16 mouse cellular contexts compared by ENCODE assay signal in genomic region chr5:123193436-123193835, GRCm38 (mm10). TPM values are rescaled to one million over a fixed set of nuclear protein-coding genes. Genes with fewer than 3 reads are reported as not detected.
A peak's percentile ranks its signal among the peaks of the same experiment; 100 is the strongest.
DNase-seq lines count a peak whose midpoint lies in the region; ATAC-seq lines count a peak whose summit lies in the region.
"Had no signal": no experiment of that assay in that cellular context is flagged by ENCODE, and none has a peak within 500 bp of the region (broad histone marks: within the 10 kb centered on the region; RNA-seq: fewer than 3 reads in every experiment).

No protein-coding gene starts in this region.

- 0 out of 2 replicates have a peak, but pooled peaks cover 3% of the 10 kb centered on the region for H3K27me3 ChIP-seq in liver, embryonic 12.5 days (replicated peaks)
- H3K27me3 ChIP-seq in forebrain, embryonic 12.5 days: no peaks in the 10 kb centered on the region
- H3K27me3 ChIP-seq: heart, embryonic 13.5 days had no signal

- no peaks in the 10 kb centered on the region for H3K9me3 ChIP-seq in liver, embryonic 12.5 days (replicated peaks)
- H3K9me3 ChIP-seq in forebrain, embryonic 12.5 days: no peaks in the 10 kb centered on the region

- DNase-seq in MEL-GATA-1-ER (ENCODE audit: extremely low read depth, low read depth): peak; percentile 57
- peak; percentile 83 for DNase-seq in c-Kit-positive CD71-positive TER-119-positive erythroid progenitor cells, embryonic 14.5 days (ENCODE audit: low spot score)
- peak; percentile 48 to 52 for DNase-seq in spleen, postnatal 14 days (ENCODE audit: low spot score in 2 of 2)
- DNase-seq in Muller cell, postnatal 12 days (ENCODE audit: inconsistent ontology term): no peak
- DNase-seq in lung, adult 18-20 months: no peak
- DNase-seq: adrenal gland, postnatal 10 days; cerebellum, postnatal 10 days; embryo, embryonic 11 days; gastrocnemius, postnatal 10 days; lung, embryonic 14.5 days; right cerebral cortex, postnatal 14 days had no signal

- H3K36me3 ChIP-seq in liver, embryonic 12.5 days: no peaks in the 10 kb centered on the region
- H3K36me3 ChIP-seq in forebrain, embryonic 12.5 days (replicated peaks): no peaks in the 10 kb centered on the region
- H3K36me3 ChIP-seq: heart, embryonic 13.5 days had no signal

- peak; percentile 94 for ATAC-seq in liver, embryonic 12.5 days
- ATAC-seq in forebrain, embryonic 12.5 days (ENCODE audit: low FRiP score): no peak
- ATAC-seq: inflammation-experienced regulatory T-cells, adult 6 months; midbrain, embryonic 16.5 days had no signal

- H3K4me1 ChIP-seq in liver, embryonic 12.5 days: peaks cover 55% of the 10 kb centered on the region
- no peaks in the 10 kb centered on the region for H3K4me1 ChIP-seq in forebrain, embryonic 12.5 days
- H3K4me1 ChIP-seq: heart, embryonic 13.5 days had no signal

- peak overlapping the region; percentile 57 for H3K9ac ChIP-seq in liver, embryonic 12.5 days
- H3K9ac ChIP-seq in forebrain, embryonic 12.5 days: no peak overlapping the region
- H3K9ac ChIP-seq: heart, embryonic 13.5 days; lung, embryonic 14.5 days had no signal

- no peak overlapping the region for H3K4me3 ChIP-seq in liver, embryonic 12.5 days
- no peak overlapping the region for H3K4me3 ChIP-seq in forebrain, embryonic 12.5 days (replicated peaks)
- H3K4me3 ChIP-seq: heart, embryonic 13.5 days had no signal

- peak overlapping the region; percentile 53 for H3K4me2 ChIP-seq in liver, embryonic 12.5 days
- no peak overlapping the region for H3K4me2 ChIP-seq in forebrain, embryonic 12.5 days
- H3K4me2 ChIP-seq: heart, embryonic 13.5 days; lung, embryonic 14.5 days had no signal

- peak overlapping the region; percentile 88 for H3K27ac ChIP-seq in liver, embryonic 12.5 days
- H3K27ac ChIP-seq in forebrain, embryonic 12.5 days: no peak overlapping the region
- H3K27ac ChIP-seq: heart, embryonic 13.5 days had no signal

- 28% methylated on average over 5 of the region's 5 CpGs for WGBS in liver, embryonic 12.5 days (ENCODE audit: insufficient replicate concordance)
- 85% methylated on average over 5 of the region's 5 CpGs for WGBS in forebrain, embryonic 12.5 days

RNA-seq across cellular contexts. Expression of gene Hpd, which starts 10.9 kb away (rescaled TPM):
- 5.9 and 6.1 TPM in 2 replicates for polyA plus RNA-seq in liver, embryonic 12.5 days (2016; fragmentation: Nextera tagmentation; extraction: Ambion mirVana)
- polyA plus RNA-seq in forebrain, embryonic 12.5 days (2016; fragmentation: Nextera tagmentation; extraction: Ambion mirVana): not detected in 2 replicates
- polyA plus RNA-seq: inflammation-experienced regulatory T-cells, adult 6 months; lung, embryonic 14.5 days; midbrain, embryonic 16.5 days had no signal

RNA-seq across cellular contexts. Expression of gene Psmd9, which starts 24.2 kb away (rescaled TPM):
- 77.4 and 77.8 TPM in 2 replicates for polyA plus RNA-seq in liver, embryonic 12.5 days (2016; fragmentation: Nextera tagmentation; extraction: Ambion mirVana)
- polyA plus RNA-seq in forebrain, embryonic 12.5 days (2016; fragmentation: Nextera tagmentation; extraction: Ambion mirVana): 66.5 and 71.6 TPM in 2 replicates

RNA-seq across cellular contexts. Expression of gene Setd1b, which starts 51.4 kb away (rescaled TPM):
- 6.0 and 6.1 TPM in 2 replicates for polyA plus RNA-seq in liver, embryonic 12.5 days (2016; fragmentation: Nextera tagmentation; extraction: Ambion mirVana)
- polyA plus RNA-seq in forebrain, embryonic 12.5 days (2016; fragmentation: Nextera tagmentation; extraction: Ambion mirVana): 13.1 and 13.6 TPM in 2 replicates

RNA-seq across cellular contexts. Expression of gene Wdr66, which starts 58.5 kb away (rescaled TPM):
- 0.10 and 0.29 TPM in 2 replicates for polyA plus RNA-seq in liver, embryonic 12.5 days (2016; fragmentation: Nextera tagmentation; extraction: Ambion mirVana)
- 1.3 and 2.3 TPM in 2 replicates for polyA plus RNA-seq in forebrain, embryonic 12.5 days (2016; fragmentation: Nextera tagmentation; extraction: Ambion mirVana)

Comparison
In these comparisons a context has a peak if more than half of its experiments do, and no peak if none do; other contexts are left out.
1. DNase-seq: peak in MEL-GATA-1-ER (single experiment), c-Kit-positive CD71-positive TER-119-positive erythroid progenitor cells, embryonic 14.5 days (single experiment) and spleen, postnatal 14 days (2 of 2); none in Muller cell, postnatal 12 days (single experiment) and lung, adult 18-20 months (0 of 2).